Mouse (Mus musculus) CH12.LX (cell line): Measurements from ENCODE around the gene Ubash3b. TPM values are rescaled to one million over a fixed set of nuclear protein-coding genes. Genes with fewer than 3 reads are reported as not detected.

Experiments used
- DNase-seq: peaks from one replicate; pipeline ENCODE4 v3.0.0-alpha.2; 2013; ENCODE audit errors: extremely low read depth
- H3K27ac ChIP-seq: 2 replicates; pipeline ENCODE4 v1.5.1; 2012; ENCODE audit warnings: low read depth, mild to moderate bottlenecking, control low read depth, moderate library complexity; ENCODE audit not compliant: insufficient read depth
- H3K27me3 ChIP-seq: replicated peaks from 2 replicates; pipeline ENCODE3; 2012; ENCODE audit warnings: inconsistent platforms
- H3K36me3 ChIP-seq, 2 experiments: replicated peaks in 1 of 2; 2 replicates each; pipeline versions ENCODE3 to v1.6.1; 2012; ENCODE audit warnings: inconsistent platforms in 1 of 2, low read length in 1 of 2, mild to moderate bottlenecking in 1 of 2, mixed read lengths in 1 of 2, moderate library complexity in 1 of 2; ENCODE audit not compliant: control insufficient read depth in 1 of 2, insufficient read depth in 1 of 2
- H3K4me1 ChIP-seq, 2 experiments: 2 replicates each; pipeline ENCODE4 v1.6.1; 2012; ENCODE audit warnings: inconsistent platforms in 1 of 2, moderate library complexity in 1 of 2; ENCODE audit not compliant: insufficient read depth in 2 of 2, control insufficient read depth in 1 of 2
- H3K4me2 ChIP-seq: 2 replicates; pipeline ENCODE4 v1.6.1; 2012; ENCODE audit warnings: low read depth, mild to moderate bottlenecking, control low read depth; ENCODE audit not compliant: poor library complexity, insufficient read depth, severe bottlenecking
- H3K4me3 ChIP-seq, 3 experiments: fragments of 150-350 bp in 1 of 3; sonication (generic) in 1 of 3; replicated peaks in 1 of 3; 2 replicates each; pipeline versions ENCODE3 to v1.5.1; 2011 to 2012; ENCODE audit warnings: low read depth in 2 of 3, low read length in 2 of 3, mild to moderate bottlenecking in 2 of 3, moderate library complexity in 2 of 3, control low read depth in 1 of 3, improper control_type of control experiment in 1 of 3, inconsistent platforms in 1 of 3, mixed read lengths in 1 of 3; ENCODE audit not compliant: poor library complexity in 1 of 3
- H3K79me2 ChIP-seq: replicated peaks from 2 replicates; pipeline ENCODE4 v1.6.1; 2012; ENCODE audit warnings: mild to moderate bottlenecking, moderate library complexity; ENCODE audit not compliant: control insufficient read depth, poor library complexity, insufficient read depth, severe bottlenecking; ENCODE audit errors: extremely low read depth
- H3K9ac ChIP-seq: 2 replicates; pipeline ENCODE4 v1.6.1; 2012; ENCODE audit warnings: low read depth, mild to moderate bottlenecking, control low read depth, moderate library complexity; ENCODE audit not compliant: insufficient read depth
- H3K9me3 ChIP-seq: replicated peaks from 2 replicates; pipeline ENCODE3; 2012; ENCODE audit warnings: low read length, inconsistent platforms, mixed read lengths
- BHLHE40 ChIP-seq: IDR thresholded peaks from 2 replicates; pipeline ENCODE4 v1.6.1; 2011; ENCODE audit warnings: mild to moderate bottlenecking, low read depth, low read length, improper control_type of control experiment
- CHD2 ChIP-seq: IDR thresholded peaks from 2 replicates; pipeline ENCODE4 v1.6.1; 2011; ENCODE audit warnings: low read length, improper control_type of control experiment
- CTCF ChIP-seq, 2 experiments: IDR thresholded peaks in 1 of 2; conservative IDR thresholded peaks in 1 of 2; 2 replicates each; pipeline ENCODE4 v1.5.1; 2011 to 2012; ENCODE audit warnings: low read depth in 2 of 2, low read length in 2 of 2, improper control_type of control experiment in 1 of 2, inconsistent platforms in 1 of 2, mild to moderate bottlenecking in 1 of 2, moderate library complexity in 1 of 2
- E2F4 ChIP-seq: IDR thresholded peaks from 2 replicates; pipeline ENCODE4 v1.6.1; 2011; ENCODE audit warnings: low read depth, low read length, improper control_type of control experiment; ENCODE audit not compliant: insufficient replicate concordance
- GABPA ChIP-seq: IDR thresholded peaks from 2 replicates; pipeline ENCODE4 v1.6.1; 2012; ENCODE audit warnings: low read depth, low read length, improper control_type of control experiment, inconsistent platforms; ENCODE audit not compliant: insufficient replicate concordance
- HCFC1 ChIP-seq: IDR thresholded peaks from 2 replicates; pipeline ENCODE4 v1.6.1; 2012; ENCODE audit warnings: low read depth, mild to moderate bottlenecking, inconsistent platforms, low read length, improper control_type of control experiment
- JUN ChIP-seq: IDR thresholded peaks from 2 replicates; pipeline ENCODE4 v1.6.1; 2011; ENCODE audit warnings: low read depth, mild to moderate bottlenecking, low read length, improper control_type of control experiment, moderate library complexity; ENCODE audit not compliant: insufficient read depth
- JUND ChIP-seq: conservative IDR thresholded peaks from 2 replicates; pipeline ENCODE4 v1.6.1; 2011; ENCODE audit warnings: low read depth, low read length, improper control_type of control experiment
- KAT2A ChIP-seq: IDR thresholded peaks from 2 replicates; pipeline ENCODE4 v1.6.1; 2012; ENCODE audit warnings: low read length, improper control_type of control experiment, inconsistent platforms; ENCODE audit not compliant: insufficient replicate concordance
- MAFK ChIP-seq: IDR thresholded peaks from 2 replicates; pipeline ENCODE4 v1.6.1; 2011; ENCODE audit warnings: low read length, improper control_type of control experiment; ENCODE audit not compliant: insufficient replicate concordance
- MAX ChIP-seq: IDR thresholded peaks from 2 replicates; pipeline ENCODE4 v1.6.1; 2011; ENCODE audit warnings: low read length, improper control_type of control experiment
- MEF2A ChIP-seq: IDR thresholded peaks from 2 replicates; pipeline ENCODE4 v1.6.1; 2014; ENCODE audit warnings: low read depth, mild to moderate bottlenecking, inconsistent platforms, low read length, improper control_type of control experiment, borderline replicate concordance
- MYC ChIP-seq: IDR thresholded peaks from 2 replicates; pipeline ENCODE4 v1.6.1; 2011; ENCODE audit warnings: low read depth, mild to moderate bottlenecking, improper control_type of control experiment, low read length
- NELFE ChIP-seq: IDR thresholded peaks from 2 replicates; pipeline ENCODE4 v1.6.1; 2011; ENCODE audit warnings: low read depth, low read length, improper control_type of control experiment
- NRF1 ChIP-seq: IDR thresholded peaks from 2 replicates; pipeline ENCODE4 v1.6.1; 2014; ENCODE audit warnings: low read depth, mild to moderate bottlenecking, inconsistent platforms, low read length, improper control_type of control experiment, moderate library complexity
- RAD21 ChIP-seq: IDR thresholded peaks from 2 replicates; pipeline ENCODE4 v1.6.1; 2011; ENCODE audit warnings: low read depth, mild to moderate bottlenecking, low read length, improper control_type of control experiment, moderate library complexity
- SIN3A ChIP-seq: IDR thresholded peaks from 2 replicates; pipeline ENCODE4 v1.6.1; 2012; ENCODE audit warnings: low read length, improper control_type of control experiment, inconsistent platforms
- SMC3 ChIP-seq: IDR thresholded peaks from 2 replicates; pipeline ENCODE4 v1.6.1; 2011; ENCODE audit warnings: low read depth, low read length, improper control_type of control experiment
- TBP ChIP-seq: conservative IDR thresholded peaks from 2 replicates; pipeline ENCODE4 v1.6.1; 2011; ENCODE audit warnings: low read depth, low read length, improper control_type of control experiment
- ZC3H11A ChIP-seq: IDR thresholded peaks from 2 replicates; pipeline ENCODE4 v1.6.1; 2012; ENCODE audit warnings: low read depth, mild to moderate bottlenecking, inconsistent platforms, low read length, improper control_type of control experiment
- ZMIZ1 ChIP-seq: IDR thresholded peaks from 2 replicates; pipeline ENCODE4 v1.6.1; 2012; ENCODE audit warnings: low read depth, mild to moderate bottlenecking, inconsistent platforms, low read length, improper control_type of control experiment
- ZNF384 ChIP-seq: IDR thresholded peaks from 2 replicates; pipeline ENCODE4 v1.6.1; 2012; ENCODE audit warnings: low read depth, low read length, improper control_type of control experiment, inconsistent platforms
- dilution Hi-C: fragments of 300-500 bp; cut with MboI; formaldehyde crosslinking; loops from 2 replicates; pipeline ENCODE4 v1.14.3; 2020; ENCODE audit warnings: low sequenced_read_pairs; ENCODE audit not compliant: extremely low pct_unique_long_range_greater_than_20kb, extremely low pct_ligation_motif_present
- in situ Hi-C: fragments of 300-500 bp; cut with MboI; formaldehyde crosslinking; loops from 3 replicates; pipeline ENCODE4 v1.14.3; 2019; ENCODE audit warnings: low sequenced_read_pairs, low pct_ligation_motif_present, low pct_unique_long_range_greater_than_20kb, mixed read lengths
- polyA plus RNA-seq: library from polyadenylated mRNA; unstranded; fragments of >175 nt; gene quantifications from 2 replicates; pipeline ENCODE4 v1.2.1, GENCODE M21; 2012; ENCODE audit warnings: low read depth; ENCODE audit not compliant: insufficient read length
- total RNA-seq, 2 experiments: library from RNA; depleted of rRNA; stranded (reverse); fragments of 300-350 nt in 1 of 2; fragments of >200 nt in 1 of 2; gene quantifications; 2 replicates each; pipeline ENCODE4 v1.2.3; 2012 to 2014

The Ubash3b gene
- total and polyA plus RNA-seq, 3 experiments, result 2.8 to 4.6 (median 4.2) TPM

DNA sequence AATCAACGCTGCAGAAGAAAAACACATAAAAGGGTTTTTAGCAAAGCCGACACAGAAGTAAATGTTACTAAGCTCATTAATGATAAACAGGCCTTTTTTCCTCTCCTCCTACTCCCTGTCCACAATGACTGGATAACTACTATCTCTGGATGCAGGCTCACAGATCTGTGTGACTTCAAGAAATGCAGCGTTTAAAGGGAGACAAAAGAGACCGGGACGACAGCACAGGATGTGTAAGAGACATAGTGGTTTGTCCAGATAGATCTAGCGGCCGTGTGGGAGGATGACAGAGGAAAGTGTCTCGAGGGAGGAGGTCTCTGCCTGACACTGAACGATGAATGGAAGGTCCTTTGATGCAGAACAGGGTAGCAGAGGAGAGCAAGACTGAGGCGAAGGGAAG lies 5.4 kb upstream of the Ubash3b start:
- no peaks in the 10 kb centered on the region for H3K9me3 ChIP-seq
- dilution Hi-C loops, result no loop called here
- H3K4me2 ChIP-seq, result no peak overlapping the region
- DNase-seq, result no peak
- peaks cover 0 to 9% of the 10 kb centered on the region in 2 experiments; a peak in 2 of 4 replicates for H3K4me1 ChIP-seq
- H3K27me3 ChIP-seq, result no peaks in the 10 kb centered on the region
- TF ChIP-seq JUN (no peak), BHLHE40 (no peak), HCFC1 (no peak), JUND (no peak), CHD2 (no peak), MEF2A (no peak), E2F4 (no peak), KAT2A (no peak), ZNF384 (no peak), ZC3H11A (no peak), NELFE (no peak), ZMIZ1 (no peak), CTCF (conservative IDR thresholded peaks at IDR 0.05 in 1 of 2, IDR thresholded peaks at IDR 0.05 in 1 of 2; ENCODE audit: low read depth in 2 of 2, low read length in 2 of 2) (no peak), GABPA (no peak), MAFK (no peak), MAX (no peak), SIN3A (no peak), MYC (no peak), TBP (no peak), NRF1 (no peak)
- no peak overlapping the region for H3K27ac ChIP-seq
- no peak overlapping the region for H3K4me3 ChIP-seq
- H3K79me2 ChIP-seq, result no peaks in the 10 kb centered on the region
- in situ Hi-C loops, result loop anchor here (10.0 kb wide), 1 partner anchor 62 kb away; no protein-coding TSS in a partner anchor
- no peak overlapping the region for H3K9ac ChIP-seq
- H3K36me3 ChIP-seq, result no peaks in the 10 kb centered on the region

DNA sequence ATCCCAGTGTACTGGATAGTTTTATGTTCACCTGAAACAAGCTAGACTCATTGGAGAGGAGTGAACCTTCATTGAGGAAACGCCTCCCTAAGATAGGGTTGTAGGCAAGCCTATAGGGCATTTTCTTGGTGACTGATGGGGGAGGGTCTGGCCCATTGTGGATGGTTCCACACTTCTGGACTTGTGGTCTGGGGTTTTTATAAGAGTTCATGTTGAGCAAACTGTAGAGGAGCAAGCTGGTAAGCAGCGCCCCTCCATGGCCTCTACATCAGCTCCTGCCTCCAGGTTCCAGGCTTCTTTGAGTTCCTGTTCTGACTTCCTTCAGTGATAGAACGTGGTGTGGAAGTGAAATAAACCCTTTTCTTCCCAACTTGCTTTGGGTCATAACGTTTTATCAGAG lies 866 bp upstream of the Ubash3b start:
- Histone ChIP-seq H3K27ac (no peak overlapping the region), H3K9me3 (no peaks in the 10 kb centered on the region), H3K79me2 (no peaks in the 10 kb centered on the region), H3K9ac (no peak overlapping the region), H3K4me1 (peaks cover 0 to 11% of the 10 kb centered on the region in 2 experiments; a peak in 2 of 4 replicates), H3K4me2 (no peak overlapping the region), H3K36me3 (no peaks in the 10 kb centered on the region), H3K4me3 (no peak overlapping the region), H3K27me3 (no peaks in the 10 kb centered on the region)
- DNase-seq, result no peak
- in situ Hi-C loops (loop anchor here (10.0 kb wide), 1 partner anchor 58 kb away; no protein-coding TSS in a partner anchor), dilution Hi-C loops (no loop called here)
- peak; percentile 42 for TF ChIP-seq SMC3
- peak; percentile 37 for TF ChIP-seq RAD21
- TF ChIP-seq CTCF (conservative IDR thresholded peaks at IDR 0.05 in 1 of 2, IDR thresholded peaks at IDR 0.05 in 1 of 2; ENCODE audit: low read depth in 2 of 2, low read length in 2 of 2), result peak in 1 of 2 experiments; percentile 34; a peak in 2 of 4 replicates
- no peak for TF ChIP-seq GABPA
